In genomic region chr2:68408271-68408980, GRCm38 (mm10) we compare ENCODE assay signal across 11 mouse cellular contexts.
A peak's percentile ranks its signal among the peaks of the same experiment; 100 is the strongest.
DNase-seq lines count a peak whose midpoint lies in the region; ATAC-seq and TF ChIP-seq lines count a peak whose summit lies in the region.
"Had no signal": no experiment of that assay in that cellular context is flagged by ENCODE, and none has a peak within 500 bp of the region (broad histone marks: within the 10 kb centered on the region; RNA-seq: fewer than 3 reads in every experiment).

No protein-coding gene starts in this region.

- TF ChIP-seq POLR2A in cerebellum, adult 2 months (IDR thresholded peaks at IDR 0.05; ENCODE audit: borderline replicate concordance, insufficient read depth, low read length) = no peak

- no peak for TF ChIP-seq CTCF in cerebellum, adult 2 months (IDR thresholded peaks at IDR 0.05; ENCODE audit: borderline replicate concordance, insufficient read depth, low read depth, low read length)
- no peak for TF ChIP-seq CTCF in left cerebral cortex, adult 2 months (IDR thresholded peaks at IDR 0.05)

- intact Hi-C loops in left cerebral cortex, adult 2 months (cut with DNase I) = no loop called here

- no peak overlapping the region for H3K9ac ChIP-seq in forebrain, embryonic 15.5 days (replicated peaks)
- H3K9ac ChIP-seq in neural tube, embryonic 13.5 days = 0 out of 2 replicates have a peak overlapping the region, but pooled peaks have one; percentile 0

- no peaks in the 10 kb centered on the region for H3K9me3 ChIP-seq in forebrain, embryonic 15.5 days
- no peaks in the 10 kb centered on the region for H3K9me3 ChIP-seq in neural tube, embryonic 13.5 days

- no peak overlapping the region for H3K4me3 ChIP-seq in cerebellum, adult 2 months (replicated peaks; ENCODE audit: insufficient read depth, low read depth, low read length)
- H3K4me3 ChIP-seq in left cerebral cortex, adult 2 months = no peak overlapping the region
- no peak overlapping the region for H3K4me3 ChIP-seq in forebrain, embryonic 15.5 days
- no peak overlapping the region for H3K4me3 ChIP-seq in neural tube, embryonic 13.5 days

- no peaks in the 10 kb centered on the region for H3K36me3 ChIP-seq in forebrain, embryonic 15.5 days
- H3K36me3 ChIP-seq in neural tube, embryonic 13.5 days = no peaks in the 10 kb centered on the region

- no peak for DNase-seq in cerebellum, adult 2 months
- DNase-seq in cerebellum, adult 8-10 months = no peak
- DNase-seq in left cerebral cortex, adult 2 months (ENCODE audit: extremely low spot score in 1 of 2, low spot score in 2 of 2) = no peak
- DNase-seq in left cerebral cortex, adult 9 months (ENCODE audit: low spot score in 2 of 2) = no peak
- no peak for DNase-seq in urinary bladder, postnatal 25 days (ENCODE audit: low spot score)
- no peak for DNase-seq in urinary bladder, postnatal 4 days (ENCODE audit: low spot score in 2 of 2)
- DNase-seq: adrenal gland, adult 8-10 months; cerebellum, adult 9-10 months; lung, adult 18-20 months had no signal

- no peaks in the 10 kb centered on the region for H3K27me3 ChIP-seq in cerebellum, adult 2 months (ENCODE audit: control insufficient read depth, insufficient read depth, low read length)
- no peaks in the 10 kb centered on the region for H3K27me3 ChIP-seq in forebrain, embryonic 15.5 days
- H3K27me3 ChIP-seq in neural tube, embryonic 13.5 days = no peaks in the 10 kb centered on the region

- peaks cover 4% of the 10 kb centered on the region for H3K4me1 ChIP-seq in cerebellum, adult 2 months (ENCODE audit: control insufficient read depth, insufficient read depth, low read length)
- peaks cover 61% of the 10 kb centered on the region for H3K4me1 ChIP-seq in forebrain, embryonic 15.5 days
- H3K4me1 ChIP-seq in neural tube, embryonic 13.5 days (replicated peaks) = peaks cover 77% of the 10 kb centered on the region

- H3K27ac ChIP-seq in cerebellum, adult 2 months (ENCODE audit: insufficient read depth, low read length) = peak overlapping the region; percentile 23; the same call in 1 of the 2 replicates
- peak overlapping the region; percentile 9; the same call in 1 of the 2 replicates for H3K27ac ChIP-seq in left cerebral cortex, adult 2 months
- H3K27ac ChIP-seq in forebrain, embryonic 15.5 days (replicated peaks) = no peak overlapping the region; the same call in 1 of the 2 replicates
- H3K27ac ChIP-seq in neural tube, embryonic 13.5 days (replicated peaks) = no peak overlapping the region

- 0 out of 2 replicates have a peak, but pooled peaks have one; percentile 26 for ATAC-seq in forebrain, embryonic 15.5 days (replicated peaks)
- ATAC-seq in neural tube, embryonic 13.5 days (ENCODE audit: low read depth) = no peak

- WGBS in cerebellum, adult 2 months = 75% methylated on average over 17 of the region's 17 CpGs
- 32% methylated on average over 17 of the region's 17 CpGs for whole genome bisulfite sequencing in forebrain, embryonic 15.5 days
- 43% methylated on average over 17 of the region's 17 CpGs for WGBS in neural tube, embryonic 13.5 days

- H3K4me2 ChIP-seq in forebrain, embryonic 15.5 days (replicated peaks) = 0 out of 2 replicates have a peak overlapping the region, but pooled peaks have one; percentile 8
- 0 out of 2 replicates have a peak overlapping the region, but pooled peaks have one; percentile 13 for H3K4me2 ChIP-seq in neural tube, embryonic 13.5 days

Comparison
In these comparisons a context has a peak if more than half of its experiments do, and no peak if none do; other contexts are left out.
1. H3K27ac ChIP-seq: peak in cerebellum, adult 2 months (single experiment) and left cerebral cortex, adult 2 months (single experiment); none in forebrain, embryonic 15.5 days (single experiment) and neural tube, embryonic 13.5 days (single experiment).